Mouse (Mus musculus) E14TG2a.4 (cell line): ENCODE data around the gene Emg1.

ENCODE experiments used
- H3K27me3 ChIP-seq: 2 replicates; pipeline ENCODE4 v1.6.1; 2014; ENCODE audit warnings: low read length, control low read depth; ENCODE audit not compliant: insufficient read depth
- H3K36me3 ChIP-seq: 2 replicates; pipeline ENCODE4 v1.6.1; 2014; ENCODE audit warnings: low read length, control low read depth; ENCODE audit not compliant: insufficient read depth
- H3K4me1 ChIP-seq: replicated peaks from 2 replicates; pipeline ENCODE4 v1.6.1; 2014; ENCODE audit warnings: low read depth, low read length, control low read depth
- H3K4me3 ChIP-seq: replicated peaks from 2 replicates; pipeline ENCODE4 v1.5.1; 2014; ENCODE audit warnings: mild to moderate bottlenecking, low read length
- H3K9me3 ChIP-seq: 2 replicates; pipeline ENCODE4 v1.6.1; 2014; ENCODE audit warnings: low read length, control low read depth
- CTCF ChIP-seq: conservative IDR thresholded peaks from 2 replicates; pipeline ENCODE4 v1.5.1; 2014; ENCODE audit warnings: low read length
- NANOG ChIP-seq: IDR thresholded peaks from 2 replicates; pipeline ENCODE4 v1.6.1; 2014; ENCODE audit warnings: borderline replicate concordance, low read length, mixed read lengths
- POU5F1 ChIP-seq: IDR thresholded peaks from 2 replicates; pipeline ENCODE4 v1.6.1; 2014; ENCODE audit warnings: low read length, borderline replicate concordance

The Emg1 gene

GRCm38 (mm10) chr6:124719354-124719978 lies 7.5 kb upstream of the Emg1 start:
- Histone ChIP-seq H3K9me3 (no peaks in the 10 kb centered on the region), H3K36me3 (peaks cover 66% of the 10 kb centered on the region), H3K4me3 (peak overlapping the region; percentile 78), H3K4me1 (peaks cover 79% of the 10 kb centered on the region), H3K27me3 (no peaks in the 10 kb centered on the region)
- TF ChIP-seq NANOG (no peak), CTCF (no peak), POU5F1 (no peak)

- no peaks in the 10 kb centered on the region for H3K9me3 ChIP-seq
- H3K36me3 ChIP-seq, result peaks cover 66% of the 10 kb centered on the region
- H3K27me3 ChIP-seq, result no peaks in the 10 kb centered on the region
- peaks cover 84% of the 10 kb centered on the region for H3K4me1 ChIP-seq
- peak overlapping the region; percentile 78 for H3K4me3 ChIP-seq
- TF ChIP-seq NANOG (no peak), POU5F1 (no peak), CTCF (no peak)
Measured at GRCm38 (mm10) chr6:124718703-124719102, 6.7 kb upstream of the Emg1 start.

- TF ChIP-seq NANOG (no peak), POU5F1 (no peak), CTCF (no peak)
- Histone ChIP-seq H3K4me1 (peaks cover 91% of the 10 kb centered on the region), H3K4me3 (peak overlapping the region; percentile 78), H3K9me3 (no peaks in the 10 kb centered on the region), H3K27me3 (no peaks in the 10 kb centered on the region), H3K36me3 (peaks cover 66% of the 10 kb centered on the region)
Measured at GRCm38 (mm10) chr6:124717968-124718367, 6.0 kb upstream of the Emg1 start.

- H3K9me3 ChIP-seq, result no peaks in the 10 kb centered on the region
Measured at GRCm38 (mm10) chr6:124716864-124717490, 5.0 kb upstream of the Emg1 start.

GRCm38 (mm10) chr6:124712918-124713317 lies 940 bp upstream of the Emg1 start:
- Histone ChIP-seq H3K4me1 (peaks cover 83% of the 10 kb centered on the region), H3K9me3 (no peaks in the 10 kb centered on the region), H3K27me3 (no peaks in the 10 kb centered on the region), H3K36me3 (peaks cover 78% of the 10 kb centered on the region), H3K4me3 (peak overlapping the region; percentile 100)
- TF ChIP-seq NANOG (no peak), POU5F1 (no peak), CTCF (no peak)

More at GRCm38 (mm10) chr6:124716864-124717490, 5.0 kb upstream of the Emg1 start:
- Histone ChIP-seq H3K4me3 (peak overlapping the region; percentile 78), H3K36me3 (peaks cover 65% of the 10 kb centered on the region), H3K27me3 (no peaks in the 10 kb centered on the region), H3K4me1 (peaks cover 92% of the 10 kb centered on the region)
- TF ChIP-seq POU5F1 (no peak), CTCF (peak; percentile 33)

- H3K9me3 ChIP-seq, result no peaks in the 10 kb centered on the region
- TF ChIP-seq NANOG, result no peak
- no peak for TF ChIP-seq POU5F1
- no peak for TF ChIP-seq CTCF
- H3K36me3 ChIP-seq, result peaks cover 80% of the 10 kb centered on the region
- H3K4me3 ChIP-seq, result no peak overlapping the region
- H3K4me1 ChIP-seq, result peaks cover 80% of the 10 kb centered on the region
- H3K27me3 ChIP-seq, result no peaks in the 10 kb centered on the region
Measured at GRCm38 (mm10) chr6:124708289-124708889, 3.6 kb downstream of the Emg1 start.

- Histone ChIP-seq H3K9me3 (no peaks in the 10 kb centered on the region), H3K4me1 (peaks cover 96% of the 10 kb centered on the region), H3K4me3 (no peak overlapping the region), H3K27me3 (no peaks in the 10 kb centered on the region), H3K36me3 (peaks cover 97% of the 10 kb centered on the region)
- TF ChIP-seq POU5F1, result no peak
- no peak for TF ChIP-seq CTCF
- no peak for TF ChIP-seq NANOG
Measured at GRCm38 (mm10) chr6:124706061-124706627, 5.8 kb downstream of the Emg1 start.

GRCm38 (mm10) chr6:124704417-124704816 lies 7.6 kb downstream of the Emg1 start:
- Histone ChIP-seq H3K4me3 (no peak overlapping the region), H3K9me3 (no peaks in the 10 kb centered on the region)
- TF ChIP-seq NANOG (no peak), POU5F1 (no peak), CTCF (no peak)

GRCm38 (mm10) chr6:124703789-124704188 lies 8.2 kb downstream of the Emg1 start:
- peaks cover 100% of the 10 kb centered on the region for H3K36me3 ChIP-seq
- no peak for TF ChIP-seq NANOG
- TF ChIP-seq POU5F1, result no peak
- no peak for TF ChIP-seq CTCF
- H3K9me3 ChIP-seq, result no peaks in the 10 kb centered on the region
- H3K27me3 ChIP-seq, result no peaks in the 10 kb centered on the region
- no peak overlapping the region for H3K4me3 ChIP-seq
- peaks cover 97% of the 10 kb centered on the region for H3K4me1 ChIP-seq

More at GRCm38 (mm10) chr6:124704417-124704816, 7.6 kb downstream of the Emg1 start:
- peaks cover 100% of the 10 kb centered on the region for H3K36me3 ChIP-seq
- H3K27me3 ChIP-seq, result no peaks in the 10 kb centered on the region
- H3K4me1 ChIP-seq, result peaks cover 97% of the 10 kb centered on the region
